Mouse (Mus musculus) midbrain, postnatal 0 days (tissue): ENCODE measurements around the gene Tax1bp1. TPM values are rescaled to one million over a fixed set of nuclear protein-coding genes. Genes with fewer than 3 reads are reported as not detected.
A peak's percentile ranks its signal among the peaks of the same experiment; 100 is the strongest.
"Not testable (repeated sequence)": the region's sequence is repeated elsewhere in the genome, so short reads cannot be mapped to it uniquely, and the experiment has no call there.

Experiments used
- ATAC-seq: fragments of 200-750 bp; cut with Nextera tagmentation; 2 replicates; pipeline ENCODE4 v1.8.0; 2017; ENCODE audit warnings: moderate number of reproducible peaks, mild to moderate bottlenecking, moderate TSS enrichment, moderate library complexity; ENCODE audit not compliant: low FRiP score
- DNase-seq: peaks from one replicate; pipeline ENCODE4 v3.0.0-alpha.2; 2015; ENCODE audit warnings: low spot score
- H3K27ac ChIP-seq: fragments of 300-500 bp; sonication (generic); 2 replicates; pipeline ENCODE4 v1.5.1; 2014; ENCODE audit warnings: low read depth, mild to moderate bottlenecking, low read length, mixed read lengths
- H3K27me3 ChIP-seq: fragments of 300-500 bp; sonication (generic); 2 replicates; pipeline ENCODE4 v1.6.1; 2014; ENCODE audit warnings: low read length, control low read depth, mixed read lengths; ENCODE audit not compliant: insufficient read depth
- H3K36me3 ChIP-seq: fragments of 300-500 bp; sonication (generic); 2 replicates; pipeline ENCODE4 v1.6.1; 2014; ENCODE audit warnings: low read length, control low read depth, mixed read lengths; ENCODE audit not compliant: insufficient read depth
- H3K4me1 ChIP-seq: fragments of 300-500 bp; sonication (generic); 2 replicates; pipeline ENCODE4 v1.6.1; 2014; ENCODE audit warnings: mild to moderate bottlenecking, control low read depth, antibody characterized with exemption, low read length, mixed read lengths; ENCODE audit not compliant: insufficient read depth
- H3K4me2 ChIP-seq: fragments of 300-500 bp; sonication (generic); 2 replicates; pipeline ENCODE4 v1.6.1; 2014; ENCODE audit warnings: low read depth, mild to moderate bottlenecking, low read length, mixed read lengths; ENCODE audit not compliant: poor library complexity, severe bottlenecking
- H3K4me3 ChIP-seq: fragments of 300-500 bp; sonication (generic); 2 replicates; pipeline ENCODE4 v1.5.1; 2014; ENCODE audit warnings: low read depth, mild to moderate bottlenecking, low read length, moderate library complexity
- H3K9ac ChIP-seq: fragments of 300-500 bp; sonication (generic); replicated peaks from 2 replicates; pipeline ENCODE4 v1.6.1; 2014; ENCODE audit warnings: mild to moderate bottlenecking, low read length, moderate library complexity, mixed read lengths; ENCODE audit not compliant: poor library complexity, severe bottlenecking
- H3K9me3 ChIP-seq: fragments of 300-500 bp; sonication (generic); 2 replicates; pipeline ENCODE4 v1.6.1; 2016; ENCODE audit warnings: low read length, control low read depth
- CTCF ChIP-seq: IDR thresholded peaks from 2 replicates; pipeline ENCODE4 v1.5.1; 2016; ENCODE audit warnings: antibody characterized with exemption, mild to moderate bottlenecking
- WGBS: fragments of 180-500 bp; shearing (Covaris S2); extraction: QIAGEN DNeasy Blood & Tissue Kit; methylation state at CpG from one replicate; pipeline ENCODE4 v1.1.7; 2014; 5-methylcytosine and 5-hydroxymethylcytosine counted together
- polyA plus RNA-seq: library from polyadenylated mRNA; unstranded; fragments of >200 nt; fragmentation: Nextera tagmentation; extraction: Ambion mirVana; gene quantifications from 2 replicates; pipeline ENCODE4 v1.2.1, GENCODE M21; 2015
- total RNA-seq: library from RNA; depleted of rRNA; stranded (reverse); fragments of >200 nt; gene quantifications from 2 replicates; pipeline ENCODE4 v1.2.3, GENCODE M21; 2014; rRNA removed

Gene Tax1bp1
- total RNA-seq, result 61.4 and 73.8 TPM in 2 replicates
- polyA plus RNA-seq, result 149 and 160 TPM in 2 replicates

DNA sequence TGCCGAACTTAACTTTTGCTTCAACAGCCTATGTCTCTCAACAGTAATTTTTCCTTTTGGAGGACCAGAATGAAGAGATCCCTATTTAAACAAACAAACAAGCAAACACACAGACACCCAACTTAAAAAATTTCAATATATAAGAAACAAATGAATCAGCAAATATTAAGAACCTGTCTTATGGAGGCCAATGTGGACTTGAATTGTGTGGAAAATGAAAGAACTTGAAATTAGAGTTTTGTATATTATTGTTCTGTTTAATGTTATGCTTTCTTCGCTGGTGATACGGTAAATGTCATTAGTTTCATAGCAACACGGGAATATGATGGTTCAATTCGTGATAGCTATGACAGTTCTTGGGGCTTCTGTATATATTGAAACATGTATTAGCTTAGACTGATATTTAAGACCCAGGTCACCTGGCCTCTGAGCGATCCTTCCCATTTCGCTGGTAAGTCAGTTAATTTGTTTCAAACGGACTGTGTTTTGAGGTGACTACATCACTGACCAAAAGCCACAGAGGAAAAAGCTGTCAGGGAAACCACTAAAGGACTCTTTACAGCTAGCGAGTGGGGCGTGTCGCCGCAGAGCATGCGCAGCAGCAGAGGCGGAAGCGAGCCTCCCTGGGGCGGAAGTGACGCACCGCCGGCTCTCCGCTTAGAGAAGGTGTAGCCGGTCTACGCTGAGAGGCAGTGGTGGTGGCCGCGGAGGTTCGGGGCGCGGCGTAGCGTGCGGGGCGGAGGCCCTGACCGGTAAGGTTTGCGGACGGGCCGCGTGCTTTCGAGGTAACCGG, at the start of gene Tax1bp1:
Gene Tax1bp1 (plus strand): TSS at position 626 of the 793 bp plus-strand sequence.
- ATAC-seq, result peak; percentile 98

DNA sequence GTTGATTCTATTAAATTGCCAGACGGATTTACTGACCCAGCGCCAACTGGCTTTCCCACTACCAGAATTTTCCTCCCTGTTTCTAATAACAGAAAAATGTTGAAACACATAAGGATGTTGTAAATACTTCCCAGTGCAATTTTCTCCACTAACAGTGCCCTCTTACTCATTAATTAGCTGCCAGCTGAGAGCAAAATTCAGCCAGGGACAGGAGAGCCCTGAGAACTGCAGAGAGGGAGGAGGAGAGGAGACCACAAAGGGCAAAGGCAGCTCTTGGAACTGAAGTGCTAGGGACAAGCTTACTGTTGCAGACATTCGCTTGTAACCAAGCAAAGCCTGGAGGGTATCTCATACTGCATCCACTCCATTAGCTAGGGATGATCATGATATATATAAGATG, 45.9 kb upstream of the Tax1bp1 start:
- ATAC-seq, result no peak
- TF ChIP-seq CTCF, result no peak
- 72% methylated on average over 3 of the region's 3 CpGs for WGBS

More for the DNA sequence above, at the start of gene Tax1bp1:
- Histone ChIP-seq H3K36me3 (no peaks in the 10 kb centered on the region), H3K4me3 (peak within 1 kb of the TSS; percentile 58), H3K9me3 (no peaks in the 10 kb centered on the region), H3K27me3 (no peaks in the 10 kb centered on the region), H3K27ac (peak within 1 kb of the TSS; percentile 85), H3K4me2 (peak within 1 kb of the TSS; percentile 63), H3K4me1 (no peaks in the 10 kb centered on the region), H3K9ac (peak within 1 kb of the TSS; percentile 84)
- TF ChIP-seq CTCF, result no peak
- DNase-seq, result peak; percentile 95
- 4% methylated on average over 38 of the region's 38 CpGs for WGBS

DNA sequence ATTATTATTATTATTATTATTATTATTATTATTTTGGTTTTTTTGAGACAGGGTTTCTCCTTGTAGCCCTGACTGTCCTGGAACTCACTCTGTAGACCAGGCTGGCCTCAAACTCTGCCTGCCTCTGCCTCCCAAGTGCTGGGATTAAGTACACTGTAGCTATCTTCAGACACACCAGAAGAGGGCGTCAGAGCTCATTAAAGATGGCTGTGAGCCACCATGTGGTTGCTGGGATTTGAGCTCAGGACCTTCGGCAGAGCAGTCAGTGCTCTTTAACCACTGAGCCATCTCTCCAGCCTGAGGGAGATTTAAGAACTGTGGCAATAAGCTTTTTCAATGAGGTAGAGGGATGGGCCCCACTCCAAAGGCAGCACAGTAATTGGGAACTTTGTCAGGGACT, 43.7 kb upstream of the Tax1bp1 start:
- not testable (repeated sequence) for H3K4me3 ChIP-seq, DNase-seq, H3K4me2 ChIP-seq, H3K36me3 ChIP-seq, H3K27ac ChIP-seq, H3K27me3 ChIP-seq, H3K9ac ChIP-seq, H3K9me3 ChIP-seq, ATAC-seq, H3K4me1 ChIP-seq
- WGBS, result 59% methylated on average over 2 of the region's 2 CpGs

More for the DNA sequence above, 45.9 kb upstream of the Tax1bp1 start:
- no peaks in the 10 kb centered on the region for H3K36me3 ChIP-seq
- H3K4me3 ChIP-seq, result no peak overlapping the region
- H3K27ac ChIP-seq, result no peak overlapping the region
- no peaks in the 10 kb centered on the region for H3K9me3 ChIP-seq
- H3K4me2 ChIP-seq, result no peak overlapping the region
- no peaks in the 10 kb centered on the region for H3K27me3 ChIP-seq
- DNase-seq, result no peak
- no peaks in the 10 kb centered on the region for H3K4me1 ChIP-seq
- H3K9ac ChIP-seq, result no peak overlapping the region

DNA sequence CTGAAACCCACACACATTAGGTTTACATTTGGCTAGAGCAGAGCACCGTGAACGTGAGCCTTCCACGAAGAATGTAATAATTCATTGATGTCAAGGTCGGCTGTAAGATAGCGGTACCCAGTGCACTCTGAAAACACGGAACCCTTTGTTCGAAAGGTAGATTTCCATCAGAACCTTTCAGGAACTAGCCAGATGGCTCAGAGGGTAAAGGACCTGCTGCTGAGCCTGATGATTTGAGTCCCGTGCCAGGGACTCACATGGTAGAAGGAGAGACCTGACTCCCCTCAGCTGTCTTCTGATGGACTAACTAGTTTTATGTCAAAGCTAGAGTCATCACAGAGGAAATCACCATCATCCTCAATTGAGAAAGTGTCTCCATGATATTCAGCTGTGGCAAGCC, 41.7 kb upstream of the Tax1bp1 start:
- ATAC-seq (no peak), DNase-seq (no peak)
- Histone ChIP-seq H3K36me3 (no peaks in the 10 kb centered on the region), H3K9me3 (no peaks in the 10 kb centered on the region), H3K4me1 (no peaks in the 10 kb centered on the region), H3K4me2 (no peak overlapping the region), H3K27ac (no peak overlapping the region), H3K4me3 (no peak overlapping the region), H3K27me3 (no peaks in the 10 kb centered on the region), H3K9ac (no peak overlapping the region)
- WGBS, result 88% methylated on average over 8 of the region's 8 CpGs
- TF ChIP-seq CTCF, result no peak

DNA sequence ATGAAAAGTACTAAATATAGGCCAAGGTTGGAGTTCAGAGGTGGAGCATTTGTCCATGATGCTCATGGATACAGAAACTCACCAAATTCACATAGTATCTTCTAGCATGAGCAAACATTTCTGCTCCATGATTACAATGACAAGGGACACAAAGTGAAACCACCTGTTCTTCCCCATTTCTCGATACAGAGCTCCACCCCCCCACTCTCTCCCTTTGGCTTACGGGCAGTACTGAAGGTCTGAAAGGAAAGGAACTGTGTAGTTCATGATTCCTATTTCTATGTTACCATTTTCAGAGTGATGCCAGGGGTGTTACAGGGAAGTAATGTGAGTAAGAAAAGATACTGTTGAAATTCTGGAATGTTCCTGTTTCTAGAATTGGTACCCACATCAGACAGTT, 41.0 kb upstream of the Tax1bp1 start:
- no peaks in the 10 kb centered on the region for H3K9me3 ChIP-seq
- ATAC-seq (no peak), DNase-seq (no peak)
- H3K4me3 ChIP-seq, result no peak overlapping the region
- H3K4me1 ChIP-seq, result no peaks in the 10 kb centered on the region
- H3K27me3 ChIP-seq, result no peaks in the 10 kb centered on the region
- TF ChIP-seq CTCF, result no peak
- WGBS, result 78% methylated on average over 2 of the region's 2 CpGs
- no peaks in the 10 kb centered on the region for H3K36me3 ChIP-seq
- H3K27ac ChIP-seq, result no peak overlapping the region
- H3K4me2 ChIP-seq, result no peak overlapping the region
- no peak overlapping the region for H3K9ac ChIP-seq

DNA sequence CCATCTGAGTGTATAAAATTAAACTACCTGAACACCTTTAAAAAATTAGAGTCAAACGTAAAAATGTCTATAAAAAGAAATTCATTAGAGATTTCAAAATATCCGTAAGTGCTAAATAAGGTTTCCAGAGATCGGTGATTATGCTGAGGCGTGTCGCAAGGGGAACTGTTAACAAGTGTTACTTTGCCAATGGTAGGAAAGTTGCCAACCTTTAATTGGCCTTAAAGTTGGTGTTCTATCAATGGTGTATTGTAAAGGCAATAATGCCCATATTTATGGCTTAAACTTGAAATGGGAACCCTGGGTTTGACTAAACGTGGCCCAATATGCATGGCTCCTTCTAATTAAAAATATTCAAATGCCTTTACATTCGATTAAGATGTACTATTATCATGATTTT, 39.8 kb upstream of the Tax1bp1 start:
- Histone ChIP-seq H3K4me2 (no peak overlapping the region), H3K27ac (no peak overlapping the region), H3K36me3 (no peaks in the 10 kb centered on the region), H3K4me1 (no peaks in the 10 kb centered on the region), H3K4me3 (no peak overlapping the region), H3K27me3 (no peaks in the 10 kb centered on the region), H3K9me3 (no peaks in the 10 kb centered on the region), H3K9ac (no peak overlapping the region)
- no peak for ATAC-seq
- WGBS, result 85% methylated on average over 7 of the region's 7 CpGs
- no peak for DNase-seq
- no peak for TF ChIP-seq CTCF
